Mouse (Mus musculus) kidney, adult 9 months (tissue): ENCODE data around the gene Eps15l1.

Experiments
- DNase-seq: peaks from one replicate; pipeline ENCODE4 v3.0.0; 2022

The Eps15l1 gene

DNA sequence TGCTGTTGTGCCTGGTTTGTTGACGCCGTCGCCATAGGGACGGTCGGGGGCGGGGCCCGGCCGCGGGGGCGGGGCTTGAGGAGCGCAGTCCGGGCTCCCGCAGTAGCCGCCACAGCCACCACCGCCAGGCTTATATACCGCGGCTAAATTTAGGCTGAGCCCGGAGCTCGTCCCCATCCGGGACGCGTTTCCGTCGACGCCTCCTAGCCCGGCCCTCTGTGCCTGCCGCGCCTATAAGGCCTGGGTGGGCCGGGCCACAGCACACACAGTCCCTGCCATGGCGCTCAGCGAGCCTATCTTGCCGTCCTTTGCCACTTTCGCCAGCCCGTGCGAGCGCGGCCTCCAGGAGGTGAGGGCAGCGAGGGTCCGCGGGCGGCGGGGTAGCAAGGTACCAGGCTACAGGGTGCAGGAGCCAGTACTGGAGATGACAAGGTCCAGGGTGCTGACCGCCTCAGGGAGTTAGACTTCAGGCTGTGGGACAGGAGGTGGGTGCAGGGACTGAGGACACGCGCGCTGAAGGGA is 102.4 kb downstream of the Eps15l1 start, which contains the start of gene Klf2:
TSS of gene Klf2 (plus strand) at position 233 of the 522 bp plus-strand sequence.
- DNase-seq = peak; percentile 94

DNA sequence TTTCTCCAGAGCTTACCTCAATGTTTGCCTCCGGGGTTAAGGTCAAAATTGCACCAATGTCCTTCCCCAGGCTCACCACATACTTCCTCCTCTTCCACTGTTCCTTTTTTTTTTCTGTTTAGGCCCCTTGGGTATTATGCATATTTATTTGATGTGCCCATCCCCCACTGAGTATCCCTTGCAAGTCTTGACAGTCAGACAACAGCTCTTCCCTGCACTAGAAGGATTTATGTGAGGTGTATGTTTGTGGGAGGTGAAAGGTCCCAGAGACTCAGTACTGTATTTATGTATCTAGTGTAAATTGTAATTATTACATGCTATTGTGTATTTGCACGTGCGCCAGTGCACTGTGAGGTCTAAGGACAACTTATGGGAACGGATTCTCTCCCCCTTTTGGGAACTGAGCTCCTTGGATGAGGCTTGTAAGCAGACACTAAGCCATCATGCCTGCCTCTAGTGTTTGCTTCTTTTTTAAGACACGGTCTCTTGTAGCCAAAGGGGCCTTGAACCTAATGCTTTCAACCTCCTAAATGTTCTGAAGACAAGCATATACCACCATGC is 103.4 kb downstream of the Eps15l1 start:
- DNase-seq = no peak

DNA sequence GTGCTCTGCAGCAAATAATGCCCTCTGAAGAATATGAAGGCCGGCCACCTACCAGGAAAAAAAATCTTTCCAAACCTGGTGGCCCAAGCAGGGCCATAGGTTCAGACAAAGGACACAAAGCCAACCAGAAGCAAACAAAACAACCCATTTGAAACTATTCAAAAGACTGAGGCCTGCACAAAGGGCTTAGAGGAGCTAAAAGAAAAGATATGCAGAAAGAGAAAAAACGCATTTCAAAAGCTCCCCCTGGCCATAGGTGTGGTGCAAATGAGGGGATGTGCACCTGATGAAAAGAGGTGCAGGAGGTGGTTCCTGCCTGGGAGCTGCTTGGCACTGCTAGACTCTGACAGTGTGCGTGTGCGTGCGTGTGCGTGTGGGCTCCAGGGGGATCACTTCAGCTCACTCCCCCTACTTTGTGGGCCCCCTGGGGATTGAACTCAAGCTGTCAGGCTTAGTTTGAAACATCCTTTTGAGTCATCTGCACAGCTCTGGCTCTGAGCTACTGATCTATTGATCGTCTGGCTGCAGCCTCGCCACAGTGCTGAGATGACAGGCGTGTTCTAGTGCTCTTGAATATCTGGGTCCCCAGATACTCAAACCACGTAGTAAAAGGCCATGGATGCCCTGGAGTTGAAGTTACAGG is 105.1 kb downstream of the Eps15l1 start:
- no peak for DNase-seq

DNA sequence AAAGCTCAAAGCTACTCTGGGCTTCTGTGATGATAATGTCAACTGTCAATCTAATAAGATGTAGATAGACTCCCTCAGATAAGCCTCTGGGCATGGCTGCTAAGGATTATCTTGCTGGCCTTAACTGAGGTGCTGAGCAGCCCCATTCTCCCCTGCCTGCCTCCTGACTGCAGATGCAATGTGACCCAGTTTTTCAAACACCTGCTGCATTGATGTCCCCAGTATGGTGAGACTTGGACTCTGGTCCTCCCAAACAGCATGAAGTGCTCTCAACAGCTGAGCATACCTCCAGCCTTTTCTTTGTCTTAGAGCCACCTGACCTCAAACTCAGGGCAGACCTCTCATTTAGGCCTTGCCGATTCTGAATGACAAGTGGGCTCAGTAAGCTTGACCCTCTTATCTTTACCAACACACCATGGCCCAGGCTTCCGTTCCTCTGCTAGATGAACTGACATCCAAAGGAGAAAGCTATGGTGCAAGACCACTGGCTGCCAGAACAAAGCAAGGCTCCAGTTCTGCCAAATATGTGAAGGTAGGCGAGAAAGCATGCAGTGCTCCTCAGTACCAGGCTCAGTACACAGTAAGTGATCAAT is 108.2 kb downstream of the Eps15l1 start:
- DNase-seq = no peak

DNA sequence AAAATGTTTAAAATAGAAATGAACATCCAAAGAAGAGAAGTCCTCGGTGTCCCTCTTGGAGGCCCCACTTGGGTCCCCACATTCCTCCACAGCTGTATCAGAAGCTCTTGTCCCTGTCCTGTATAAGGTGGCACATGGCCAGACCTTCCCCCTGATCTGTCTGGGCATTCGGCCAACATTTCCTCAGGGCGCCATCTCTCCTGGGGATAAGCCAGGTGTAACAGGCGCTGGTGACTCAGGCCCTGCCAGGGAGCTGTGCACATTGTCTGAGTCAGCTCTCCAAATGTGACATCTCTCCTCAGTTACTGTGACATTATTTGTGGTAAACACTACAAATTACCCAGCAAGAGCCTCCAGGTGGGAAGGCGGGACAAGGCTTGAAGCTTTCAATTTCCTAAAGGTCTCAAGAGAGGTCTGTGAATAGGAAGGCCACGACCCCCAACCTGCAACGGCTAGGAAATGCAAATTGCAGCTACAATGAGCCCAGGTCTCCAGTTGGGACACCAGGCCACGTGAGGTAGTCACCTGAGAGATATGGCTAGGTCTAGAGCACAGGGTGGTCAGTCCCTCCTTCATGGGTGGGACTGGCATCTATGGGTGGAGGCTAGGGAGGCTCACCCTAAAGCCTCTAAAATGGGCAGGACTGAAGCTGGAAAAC is 110.3 kb downstream of the Eps15l1 start:
- peak; percentile 87 for DNase-seq

DNA sequence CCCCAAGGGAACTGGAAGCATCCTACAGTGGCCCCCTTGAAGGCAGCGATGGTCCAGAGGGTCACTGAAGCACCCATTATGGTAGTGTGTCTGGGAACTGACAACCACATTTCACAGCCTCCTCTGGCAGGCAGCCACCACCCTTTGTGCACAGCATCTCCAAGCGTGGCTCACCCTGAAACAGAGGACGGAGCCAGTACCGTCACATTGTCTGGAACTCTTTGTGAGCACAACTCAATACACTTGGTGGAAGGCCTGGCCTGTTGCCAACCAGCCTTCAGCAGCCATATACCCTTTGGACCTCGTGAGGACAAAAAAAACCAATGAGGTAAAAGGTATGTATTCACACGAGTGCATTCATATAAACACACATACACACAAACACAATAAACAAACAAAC is 113.0 kb downstream of the Eps15l1 start:
- DNase-seq = peak; percentile 45

DNA sequence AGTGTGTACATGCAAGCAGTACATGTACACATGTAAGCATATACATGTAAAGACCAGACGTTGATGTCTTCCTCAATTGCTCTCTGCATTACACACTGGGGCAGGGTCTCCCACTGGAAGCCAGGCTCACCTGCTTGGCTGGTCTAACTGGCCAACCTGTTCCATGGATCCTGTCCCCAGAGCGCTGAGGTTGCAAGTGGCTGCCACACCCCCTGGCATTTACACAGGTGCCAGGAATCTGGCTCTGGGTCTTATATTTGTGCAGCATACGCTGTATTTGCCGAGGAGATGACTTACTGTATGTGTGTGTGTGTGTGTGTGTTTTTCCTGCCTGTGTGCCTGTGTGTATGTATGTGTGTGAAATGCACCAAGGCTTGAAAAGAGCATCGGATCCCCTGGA is 114.3 kb downstream of the Eps15l1 start:
- DNase-seq = no peak

DNA sequence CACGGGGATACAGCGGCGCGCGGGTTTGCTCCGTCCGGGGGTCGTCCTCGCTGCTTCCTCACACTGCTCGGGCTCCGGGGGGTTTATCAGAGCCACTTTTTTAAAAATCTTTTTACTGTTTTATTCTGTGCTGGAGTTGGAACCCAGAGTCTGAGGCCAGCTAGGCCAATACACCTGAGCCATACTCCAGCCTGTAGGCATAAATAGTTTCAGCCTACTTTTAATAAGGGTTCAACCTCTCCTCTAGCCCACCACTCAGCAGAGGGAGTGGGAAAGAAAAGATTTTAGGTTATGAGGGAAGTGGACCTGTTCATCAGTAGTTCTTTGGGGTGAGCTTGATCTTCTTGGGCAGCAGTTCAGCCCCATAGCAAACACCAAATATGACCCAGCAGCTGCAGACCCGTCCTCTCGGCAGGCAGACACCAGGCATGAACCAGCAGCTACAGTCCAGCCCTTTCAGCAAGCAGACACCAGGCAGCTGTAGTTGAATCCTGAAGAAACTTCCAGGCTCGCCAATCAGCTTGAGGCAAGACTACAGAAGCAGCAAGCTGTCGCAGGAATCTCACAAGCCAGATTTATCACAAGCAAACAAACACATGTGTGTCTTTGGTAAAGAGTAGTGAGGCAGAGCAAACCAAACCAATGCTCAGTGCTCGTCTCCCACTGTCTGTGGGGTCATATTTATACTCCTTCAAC is 115.9 kb downstream of the Eps15l1 start, which contains the start of gene Gm10282:
TSS of gene Gm10282 (minus strand) at position 51 of the 696 bp plus-strand sequence.
- DNase-seq = no peak

DNA sequence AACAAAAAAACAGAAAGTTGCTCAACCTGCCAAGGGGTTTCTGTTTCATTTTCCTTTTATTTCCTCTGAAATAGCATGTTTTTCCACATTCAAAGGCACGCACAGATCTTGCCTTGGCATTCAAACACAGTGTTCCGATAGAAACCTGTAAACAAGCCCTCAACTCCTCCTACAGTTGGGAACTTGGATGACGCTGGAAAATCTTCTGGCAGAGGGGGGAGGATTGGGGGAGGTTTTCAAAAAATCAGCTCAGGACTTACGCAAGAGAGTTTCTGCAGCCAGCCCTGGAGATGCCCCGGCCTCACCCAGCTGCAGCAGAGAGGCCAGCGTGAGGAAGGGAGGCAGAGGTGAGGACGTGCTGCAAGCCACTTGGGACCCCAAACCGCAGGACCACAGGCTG is 117.6 kb downstream of the Eps15l1 start:
- peak; percentile 64 for DNase-seq

DNA sequence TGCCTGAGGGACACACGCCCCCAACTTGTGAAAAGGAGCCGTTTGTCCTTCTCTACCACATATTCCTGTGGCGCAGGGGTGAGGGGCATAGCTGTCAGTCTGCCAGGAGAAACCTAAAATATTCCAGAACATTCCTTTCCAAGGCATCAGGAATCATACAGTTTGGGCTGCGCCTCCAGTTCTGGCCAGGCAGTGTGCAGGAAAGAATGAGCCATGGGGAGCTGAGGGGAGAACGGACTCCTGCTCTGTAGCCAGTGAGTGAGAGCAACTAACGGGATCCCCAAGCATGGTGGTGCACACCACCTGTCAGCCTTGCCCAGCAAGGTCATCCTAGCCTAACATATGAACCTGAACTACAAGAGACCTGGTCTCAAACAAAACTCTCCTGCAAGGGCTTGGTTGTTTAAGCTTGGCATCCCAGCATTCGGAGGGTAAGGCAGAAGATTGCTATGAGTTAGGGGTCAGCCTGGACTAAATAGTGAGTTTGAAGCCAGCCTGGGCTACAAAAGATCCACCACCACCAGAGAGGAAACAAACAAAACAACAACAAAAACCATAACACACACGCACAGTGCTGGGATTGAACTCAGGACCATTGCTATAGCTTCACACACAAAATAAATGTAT is 118.2 kb downstream of the Eps15l1 start:
- DNase-seq = no peak

DNA sequence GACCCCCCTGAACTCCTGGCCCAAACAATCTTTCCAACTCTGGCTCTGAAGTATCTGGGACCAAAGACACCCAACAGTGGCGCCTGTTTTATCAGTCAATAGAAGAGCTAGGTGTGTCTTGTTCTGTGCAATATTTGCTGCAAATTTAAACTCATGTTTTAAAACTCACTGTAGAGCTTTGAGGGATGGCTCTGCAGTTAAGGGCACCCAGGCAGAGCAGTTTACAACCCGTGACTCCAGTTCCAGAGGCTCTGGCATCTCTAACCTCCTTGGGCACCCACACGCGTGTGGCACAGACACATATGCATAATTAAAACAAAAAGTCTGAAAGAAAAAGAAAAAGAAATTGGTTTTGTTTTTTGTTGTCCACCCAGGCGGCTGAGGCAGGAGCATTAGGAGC is 119.8 kb downstream of the Eps15l1 start:
- no peak for DNase-seq

DNA sequence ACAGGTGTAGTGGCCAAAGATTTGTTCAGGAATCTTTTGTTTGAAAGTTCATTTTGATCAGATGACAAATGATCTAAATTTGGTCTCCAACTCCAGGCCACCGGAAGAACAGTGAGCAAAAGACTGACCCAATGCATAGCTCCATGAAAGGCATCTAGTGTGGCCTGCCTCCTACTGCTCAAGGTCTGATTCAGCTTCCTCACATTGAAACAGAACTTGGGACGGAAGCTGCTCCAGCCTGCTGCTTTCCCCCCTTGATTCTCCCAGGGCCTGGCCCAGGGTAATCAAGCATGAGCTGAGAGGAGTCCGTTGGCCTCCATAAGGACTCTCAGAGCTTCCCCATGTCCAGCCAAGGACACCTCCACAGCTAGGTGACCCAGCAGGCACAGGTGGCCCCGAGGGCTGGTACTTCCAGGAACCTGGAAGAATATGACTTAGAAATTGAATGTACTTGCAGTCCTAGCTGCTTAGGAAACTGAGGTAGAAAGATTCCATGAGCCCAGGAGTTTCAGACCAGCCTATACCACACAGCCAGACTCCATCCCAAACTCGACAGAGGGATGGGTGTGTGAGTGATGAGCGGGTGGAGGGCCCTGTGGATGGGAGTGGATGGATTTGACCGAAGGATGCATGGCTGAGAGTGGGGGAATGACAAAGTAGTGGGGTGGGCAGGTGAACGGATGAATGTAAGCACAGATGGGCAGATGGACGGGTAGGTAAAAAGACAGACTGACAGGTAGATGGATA is 120.4 kb downstream of the Eps15l1 start:
- DNase-seq = no peak

DNA sequence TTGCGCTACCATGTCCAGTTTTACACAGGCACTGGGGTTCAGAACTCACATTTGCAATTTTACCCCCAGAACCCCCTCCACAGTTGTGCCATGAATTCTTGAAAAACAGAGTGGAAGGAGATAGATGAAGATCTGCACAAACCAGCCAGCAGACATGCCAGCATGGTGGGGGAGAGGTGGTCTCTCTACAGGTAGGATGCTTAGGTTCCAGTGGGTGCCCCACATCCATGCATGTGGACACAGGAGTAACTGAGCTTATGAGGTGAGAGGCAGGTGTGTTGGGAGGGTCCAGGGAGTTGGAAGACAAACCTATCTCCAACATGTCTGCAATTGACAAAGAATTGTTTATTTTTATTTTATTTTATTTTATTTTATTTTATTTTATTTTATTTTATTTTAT is 122.3 kb downstream of the Eps15l1 start:
- no peak for DNase-seq

DNA sequence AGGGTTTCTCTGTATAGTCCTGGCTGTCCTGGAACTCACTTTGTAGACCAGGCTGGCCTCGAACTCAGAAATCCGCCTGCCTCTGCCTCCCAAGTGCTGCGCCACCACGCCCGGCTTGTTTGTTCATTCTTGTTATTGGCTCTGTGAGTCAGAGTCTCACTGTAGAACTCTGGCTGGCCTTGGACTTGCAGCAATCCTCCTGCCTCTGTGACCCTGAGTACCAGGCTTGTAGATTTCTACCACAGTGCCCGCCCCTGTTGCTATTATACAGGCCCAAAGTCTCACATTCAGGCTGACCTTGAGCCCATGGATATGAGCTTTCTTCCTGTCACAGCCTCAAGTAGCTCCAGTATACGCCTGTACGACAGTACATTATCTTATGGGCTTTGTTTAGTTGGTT is 124.7 kb downstream of the Eps15l1 start:
- DNase-seq = no peak

DNA sequence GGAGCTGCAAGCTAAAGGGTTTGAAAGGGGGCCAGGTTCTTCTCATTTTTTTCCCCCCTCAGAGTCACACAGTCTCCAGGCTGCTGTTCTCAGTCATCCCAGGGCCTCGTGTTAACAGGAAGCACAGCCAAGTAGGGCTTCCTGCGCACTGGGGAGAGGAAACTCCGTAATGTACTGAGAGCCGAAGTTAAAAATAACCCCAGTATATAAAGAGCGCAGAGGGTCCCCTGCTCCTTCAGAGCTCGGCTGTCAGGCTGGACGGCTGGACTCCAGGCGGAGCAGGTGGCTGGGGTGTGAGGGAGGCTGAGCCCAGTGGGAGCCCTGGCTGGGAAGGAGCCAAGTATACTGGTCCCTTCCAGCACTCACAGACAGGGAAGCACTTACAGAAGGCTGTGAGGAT is 125.6 kb downstream of the Eps15l1 start:
- DNase-seq = peak; percentile 84

DNA sequence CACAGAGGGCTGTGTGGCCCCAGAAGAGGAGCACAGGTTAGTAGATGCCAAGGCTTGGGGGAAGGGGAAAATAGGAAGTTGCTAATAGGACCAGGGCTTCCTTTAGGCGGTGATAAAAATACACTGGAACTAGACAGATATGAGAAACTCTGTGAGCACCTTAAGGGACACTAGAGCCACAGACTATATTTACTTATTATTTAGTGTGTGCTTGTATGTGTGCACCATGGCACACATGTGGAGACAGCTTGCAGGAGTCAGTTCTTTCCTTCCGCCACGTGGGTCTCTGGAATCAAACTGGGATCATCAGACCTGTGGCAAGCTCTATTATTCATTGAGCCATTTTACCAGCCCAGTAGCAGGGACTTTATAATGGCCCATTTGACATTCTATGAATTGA is 126.1 kb downstream of the Eps15l1 start:
- DNase-seq = no peak

DNA sequence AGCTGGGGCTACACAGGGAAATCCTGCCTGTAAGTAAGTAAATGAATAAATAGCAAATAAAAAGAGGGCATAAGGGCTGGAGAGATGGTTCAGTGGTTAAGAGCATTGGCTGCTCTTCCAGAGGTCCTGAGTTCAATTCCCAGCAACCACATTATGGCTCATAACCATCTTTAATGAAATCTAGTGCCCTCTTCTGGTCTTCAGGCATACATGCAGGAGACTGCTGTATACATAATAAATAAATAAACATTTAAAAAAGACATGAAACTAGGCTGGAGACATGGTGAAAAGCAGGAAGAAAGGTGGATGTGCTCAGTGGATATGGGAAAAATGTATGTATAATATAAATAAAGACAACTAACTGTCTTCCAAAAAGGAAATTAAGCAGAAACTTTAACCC is 128.0 kb downstream of the Eps15l1 start:
- DNase-seq = no peak

DNA sequence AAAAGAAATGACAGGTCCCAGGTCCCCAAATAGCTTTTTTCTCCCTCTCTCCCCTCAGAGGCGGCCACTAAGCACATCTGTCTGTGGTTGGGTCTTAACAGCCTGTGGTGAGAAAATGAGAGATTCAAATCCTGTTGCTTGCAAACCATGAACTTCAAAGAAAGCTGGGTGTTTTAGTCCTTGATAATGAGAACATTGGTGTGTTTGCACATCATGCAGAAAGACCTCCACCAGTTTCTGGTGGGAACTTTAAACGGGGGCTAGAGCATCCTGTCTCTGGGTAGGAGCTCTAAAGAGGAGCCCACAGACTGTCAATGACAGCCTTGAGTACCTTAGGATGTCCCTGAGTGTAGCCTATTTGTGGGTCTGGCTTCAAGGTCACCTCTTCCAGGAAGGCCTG is 130.2 kb downstream of the Eps15l1 start:
- DNase-seq = no peak
